Mouse (Mus musculus) stomach, postnatal 0 days (tissue): ENCODE measurements at regions not wholly inside any gene's neighbourhood (a gene's known extent, or its start where the extent isn't known, plus 50 kb on each side); places are given as distances from the start of the nearest gene placed in this dataset.

Experiments used
- CTCF ChIP-seq: IDR thresholded peaks from 2 replicates; pipeline ENCODE4 v1.5.1; 2016; ENCODE audit warnings: antibody characterized with exemption, low read depth, mild to moderate bottlenecking, moderate library complexity
- EP300 ChIP-seq: optimal IDR thresholded peaks from 2 replicates; pipeline ENCODE3; 2016; ENCODE audit warnings: antibody characterized with exemption

- no peak for TF ChIP-seq EP300
- TF ChIP-seq CTCF: no peak
Measured at GRCm38 (mm10) chr1:72017814-72018478, 194.2 kb downstream of the Mreg start.
